Mouse (Mus musculus) myocyte (in vitro differentiated cells): Measurements from ENCODE around the gene Rpl31.

Experiments used
- E2F4 ChIP-seq: IDR thresholded peaks from one replicate; pipeline ENCODE4 v1.6.1; 2011; ENCODE audit warnings: mild to moderate bottlenecking, control low read depth, moderate library complexity; ENCODE audit not compliant: insufficient read depth
- POLR2A ChIP-seq: IDR thresholded peaks from one replicate; pipeline ENCODE4 v1.6.1; 2011; ENCODE audit warnings: low read depth, mild to moderate bottlenecking, control low read depth, moderate library complexity; ENCODE audit not compliant: insufficient read length
- SRF ChIP-seq: IDR thresholded peaks from one replicate; pipeline ENCODE4 v1.6.1; 2011; ENCODE audit warnings: low read depth; ENCODE audit not compliant: control insufficient read depth, insufficient read length
- USF1 ChIP-seq: IDR thresholded peaks from one replicate; pipeline ENCODE4 v1.6.1; 2011; ENCODE audit warnings: low read depth, mild to moderate bottlenecking, control low read depth, moderate library complexity

DNA sequence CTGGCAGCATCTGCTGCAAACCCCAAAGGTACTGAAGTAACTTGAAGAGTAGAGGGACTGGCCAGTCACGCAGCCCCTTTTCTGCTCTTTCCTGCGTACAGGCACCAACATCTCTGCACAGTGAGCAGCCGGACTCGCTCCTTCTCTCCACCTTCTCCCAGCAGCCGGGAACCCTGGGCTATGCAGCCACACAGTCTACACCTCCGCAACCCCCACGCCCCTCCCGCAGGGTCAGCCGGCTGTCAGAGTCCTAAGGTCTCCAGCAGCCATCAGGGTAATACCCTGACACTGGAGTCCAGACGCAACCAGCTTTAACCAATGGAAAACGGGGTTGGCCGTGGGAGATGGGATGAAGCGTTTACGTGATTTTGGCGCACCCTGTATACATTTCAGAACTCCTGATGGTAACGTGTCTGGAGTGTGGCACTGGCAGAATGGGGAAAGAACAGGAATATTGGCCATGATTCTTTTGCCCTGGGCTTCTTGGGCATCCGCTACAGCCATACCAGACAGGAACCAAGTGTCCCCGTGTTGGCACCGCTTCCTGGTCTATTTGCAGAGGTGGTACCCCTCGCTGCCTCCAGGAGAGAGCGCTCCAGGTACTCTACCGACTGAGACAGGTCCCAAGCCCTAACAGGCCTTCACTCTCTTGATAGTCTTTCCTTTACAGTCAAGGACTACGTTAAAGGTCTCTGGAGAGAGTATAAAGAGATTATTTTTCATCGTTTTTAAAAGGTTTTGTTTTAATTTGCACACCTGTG lies 5.7 kb upstream of the Rpl31 start:
- no peak for TF ChIP-seq SRF
- TF ChIP-seq POLR2A, result no peak
- no peak for TF ChIP-seq E2F4
- no peak for TF ChIP-seq USF1
